17 mouse cellular contexts compared by ENCODE assay signal in genomic region chr2:12229721-12230120, GRCm38 (mm10).
"Had no signal": no experiment of that assay in that cellular context is flagged by ENCODE, and none has a peak within 500 bp of the region (broad histone marks: within the 10 kb centered on the region; RNA-seq: fewer than 3 reads in every experiment).

No protein-coding gene starts in this region.

- H3K4me1 ChIP-seq: kidney, embryonic 15.5 days; limb, embryonic 15.5 days; liver, embryonic 13.5 days; midbrain, embryonic 13.5 days had no signal

- H3K9me3 ChIP-seq: kidney, embryonic 15.5 days; limb, embryonic 12.5 days; limb, embryonic 15.5 days; liver, embryonic 13.5 days; megakaryocyte, embryonic 14.5 days; midbrain, embryonic 10.5 days; midbrain, embryonic 13.5 days had no signal

- H3K27me3 ChIP-seq: kidney, embryonic 15.5 days; limb, embryonic 12.5 days; limb, embryonic 15.5 days; liver, embryonic 13.5 days; megakaryocyte, embryonic 14.5 days; midbrain, embryonic 13.5 days had no signal

- H3K36me3 ChIP-seq: limb, embryonic 15.5 days; liver, embryonic 13.5 days; midbrain, embryonic 10.5 days; midbrain, embryonic 13.5 days had no signal

- H3K27ac ChIP-seq: kidney, embryonic 15.5 days; limb, embryonic 12.5 days; limb, embryonic 15.5 days; liver, embryonic 13.5 days; midbrain, embryonic 10.5 days; midbrain, embryonic 13.5 days; stomach, postnatal 0 days had no signal

- H3K4me3 ChIP-seq: kidney, embryonic 15.5 days; limb, embryonic 12.5 days; limb, embryonic 15.5 days; liver, embryonic 13.5 days; megakaryocyte, embryonic 14.5 days; midbrain, embryonic 10.5 days; midbrain, embryonic 13.5 days had no signal

- H3K9ac ChIP-seq: kidney, embryonic 15.5 days; limb, embryonic 12.5 days; limb, embryonic 15.5 days; liver, embryonic 13.5 days; lung, embryonic 14.5 days; midbrain, embryonic 13.5 days had no signal

- DNase-seq: kidney, adult 8-10 months; kidney, postnatal 10 days; kidney, postnatal 36 days; left cerebral cortex, postnatal 4 days; liver, embryonic 13.5 days; lung, embryonic 14.5 days; lung, postnatal 10 days; lung, postnatal 36 days; thymus, adult 2 months; thymus, postnatal 14 days had no signal

- ATAC-seq: midbrain, embryonic 13.5 days had no signal

- H3K4me2 ChIP-seq: kidney, embryonic 15.5 days; limb, embryonic 12.5 days; limb, embryonic 15.5 days; liver, embryonic 13.5 days; lung, embryonic 14.5 days; midbrain, embryonic 13.5 days had no signal
